Mouse (Mus musculus) spleen, postnatal 36 days (tissue): ENCODE measurements around the gene Ankrd1.

Source experiments
- DNase-seq, 2 experiments: peaks; one replicate each; pipeline ENCODE4 v3.0.0; 2022; ENCODE audit warnings: low spot score in 2 of 2, mixed read lengths in 1 of 2

The Ankrd1 gene

DNA sequence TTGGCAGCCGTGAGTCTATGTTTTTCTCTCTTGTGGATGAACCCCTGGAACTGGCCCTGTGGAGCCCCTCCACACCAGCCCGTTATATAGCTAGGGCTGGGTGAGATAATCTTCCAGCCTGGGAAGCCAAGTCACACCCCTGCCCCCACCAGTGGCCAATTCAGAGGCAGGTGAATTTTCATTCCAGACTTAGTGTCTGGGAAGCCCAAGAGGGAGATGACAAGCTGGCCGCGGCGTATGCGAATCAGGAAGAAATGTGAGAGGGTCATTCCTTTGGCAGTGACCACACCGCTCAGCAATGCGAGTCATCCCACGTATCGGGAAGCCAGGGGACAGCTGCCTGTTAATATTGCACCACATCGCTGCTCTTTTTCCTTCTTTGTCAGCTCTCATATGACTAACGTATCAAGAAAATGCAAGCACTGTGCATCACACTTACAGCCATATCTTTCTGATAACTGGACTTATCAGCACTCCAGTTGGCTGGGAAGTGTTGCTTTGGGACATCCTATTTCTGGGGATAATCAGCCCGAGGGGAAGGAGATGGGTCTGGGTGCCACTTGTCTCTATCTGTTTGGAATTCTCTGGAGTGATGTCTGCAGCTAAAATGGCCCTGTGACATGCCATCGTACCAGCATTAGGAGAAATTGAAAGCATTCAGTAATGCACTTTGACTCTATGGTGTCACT, at the start of gene Ankrd1:
Ankrd1 (minus strand) TSS at position 317 of the 689 bp plus-strand sequence.
- DNase-seq: no peak

DNA sequence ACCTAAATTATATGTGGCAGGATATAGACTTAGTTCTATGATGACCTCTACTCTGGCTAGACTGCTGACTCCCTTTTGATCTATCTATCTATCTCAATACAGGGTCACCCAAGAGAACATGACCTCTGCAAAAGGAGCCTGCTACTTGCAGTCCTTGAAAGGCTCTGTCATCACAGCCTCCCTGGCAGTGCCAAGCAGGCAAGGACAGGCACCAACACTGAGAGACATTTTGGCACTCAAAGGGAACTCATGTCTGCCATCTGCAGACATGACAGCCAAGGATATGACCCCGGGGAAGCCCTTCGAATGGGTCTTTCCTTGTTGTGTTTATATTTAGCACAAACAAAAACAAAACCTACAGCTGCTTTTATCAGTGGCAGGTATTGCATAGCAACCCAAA, 49.2 kb upstream of the Ankrd1 start:
- no peak for DNase-seq

DNA sequence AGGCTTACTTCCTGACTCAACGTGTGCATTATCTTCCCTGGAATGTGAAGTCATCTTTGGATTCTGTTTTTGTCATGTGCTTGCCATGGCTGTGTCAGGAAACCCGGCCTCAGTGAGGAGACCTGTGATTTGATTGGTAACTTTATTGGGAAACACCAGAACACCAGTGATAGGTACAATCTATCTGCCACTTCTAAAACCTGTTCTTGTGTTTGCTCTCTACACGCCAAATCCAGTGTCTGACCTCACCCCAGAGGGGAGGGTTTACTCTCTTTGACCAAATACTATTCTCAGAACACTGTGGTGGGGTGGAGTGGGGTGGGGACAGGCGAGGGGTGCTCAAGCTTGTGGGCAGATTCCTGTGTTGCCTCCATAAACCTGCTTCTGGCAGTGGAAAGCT, 48.2 kb upstream of the Ankrd1 start:
- no peak for DNase-seq

DNA sequence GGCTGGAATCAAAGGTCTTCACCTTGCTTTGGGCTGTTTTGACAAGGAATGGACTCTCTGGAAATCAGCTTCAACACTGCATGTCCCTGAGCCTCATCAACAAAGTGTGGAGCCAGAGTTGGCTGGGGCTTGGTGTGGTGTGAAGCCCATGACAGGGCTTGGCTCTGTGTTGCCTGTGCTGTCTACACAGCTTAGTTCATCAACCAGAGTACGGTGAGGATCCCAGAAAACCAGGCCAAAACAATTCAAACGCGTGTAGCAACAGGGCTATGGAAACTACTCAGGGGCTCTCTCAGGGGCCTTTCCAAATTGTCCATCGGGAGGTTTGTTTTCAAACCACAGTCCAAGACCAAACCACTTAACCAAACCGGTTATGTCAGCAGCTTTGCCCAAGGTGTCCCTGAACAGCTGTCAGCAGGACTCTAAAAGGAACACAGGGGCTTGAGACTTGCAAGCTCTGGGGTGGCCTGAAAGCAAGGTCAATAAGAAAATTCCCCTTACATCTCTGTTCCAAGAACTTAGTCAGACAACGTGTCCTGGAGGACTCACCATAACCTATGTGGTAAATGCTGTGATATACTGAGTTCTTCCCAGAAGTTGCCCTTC, 47.5 kb upstream of the Ankrd1 start:
- DNase-seq: no peak

DNA sequence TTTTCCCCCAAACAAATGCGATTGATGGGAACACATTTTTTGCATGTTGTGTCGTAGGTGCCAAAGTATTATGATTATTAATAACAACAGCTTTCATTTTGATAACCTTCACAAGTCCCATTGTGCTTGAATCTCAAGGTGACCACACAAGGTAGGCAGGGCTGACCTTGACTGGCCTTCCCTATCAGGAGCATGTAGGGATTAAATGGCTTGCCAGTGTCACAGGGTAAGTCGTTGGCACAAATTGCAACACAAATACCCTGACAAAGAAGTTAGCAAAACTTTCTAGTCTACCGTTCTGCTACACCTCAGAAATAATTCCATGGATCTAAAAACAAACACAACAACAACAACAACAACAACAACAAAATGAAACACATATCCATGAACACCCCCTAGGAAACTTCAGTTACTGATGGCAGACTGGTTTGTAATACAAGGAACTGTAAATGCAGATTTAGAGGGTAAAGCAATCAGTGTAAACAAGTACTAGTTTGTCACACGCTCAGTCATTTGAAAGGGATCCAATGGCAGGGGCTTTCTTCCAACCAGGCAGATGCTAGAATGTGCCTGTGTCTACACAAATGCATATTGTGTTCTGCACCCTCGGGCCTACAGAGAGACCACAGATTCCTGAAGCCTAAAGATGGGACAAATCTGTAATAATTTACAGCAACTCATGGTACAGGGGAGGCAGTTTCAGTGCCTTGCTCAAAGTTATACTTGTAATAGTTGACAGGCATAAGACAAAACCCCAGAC, 46.7 kb upstream of the Ankrd1 start:
- no peak for DNase-seq

DNA sequence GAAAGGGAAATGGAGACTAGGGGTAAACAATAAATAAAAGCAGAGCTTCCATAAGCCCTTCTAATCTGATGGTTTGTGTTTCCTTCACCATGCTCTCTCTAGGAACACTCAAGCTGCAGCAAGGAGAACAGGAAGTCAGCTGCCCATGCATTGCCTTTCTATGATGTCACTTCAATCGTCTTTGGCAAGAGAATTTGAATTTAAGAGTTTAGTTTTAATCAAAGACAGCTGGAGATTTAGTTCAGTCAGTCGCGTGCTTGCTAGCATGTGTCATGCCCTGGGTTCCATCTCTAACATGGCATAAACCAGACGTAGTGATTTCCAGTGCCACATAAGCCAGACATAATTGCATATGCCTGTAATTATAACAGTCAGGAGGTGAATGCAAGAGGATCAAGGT, 45.5 kb upstream of the Ankrd1 start:
- DNase-seq: no peak

DNA sequence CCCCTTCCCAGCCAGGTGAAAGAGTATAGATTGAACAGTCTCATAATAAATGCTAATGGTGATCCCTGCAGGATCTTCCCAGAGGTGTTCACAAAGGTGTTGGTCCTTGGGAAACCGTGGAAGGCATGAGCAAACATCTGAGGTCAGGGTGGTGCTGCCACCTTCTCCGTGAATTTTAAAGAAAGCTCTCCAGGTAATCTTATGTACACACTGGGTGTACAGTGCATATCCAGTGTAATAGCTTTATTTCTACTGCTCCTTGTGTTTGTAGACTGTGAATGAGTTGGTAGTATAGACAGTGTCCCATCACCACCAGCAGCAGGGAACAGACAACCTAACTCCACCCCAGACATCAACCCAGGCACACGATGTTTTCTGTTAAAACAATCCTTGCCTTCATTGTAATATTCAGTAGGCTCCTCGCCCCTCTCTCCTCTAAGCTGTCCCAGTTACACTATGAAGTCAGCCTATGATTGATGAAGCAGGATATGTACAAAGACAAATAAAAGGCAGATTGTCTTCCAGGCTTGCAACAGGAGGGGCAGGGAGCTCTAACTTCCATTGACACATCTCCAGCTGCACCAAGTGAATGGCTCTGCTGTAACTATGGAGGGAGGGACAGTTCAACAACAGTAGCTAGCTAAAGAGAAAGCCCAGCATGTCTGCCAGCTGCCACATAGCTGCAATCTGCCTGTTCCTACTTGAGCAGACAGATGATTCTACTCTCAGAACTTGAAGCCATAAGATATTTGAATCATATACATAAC, 30.5 kb upstream of the Ankrd1 start:
- no peak for DNase-seq

DNA sequence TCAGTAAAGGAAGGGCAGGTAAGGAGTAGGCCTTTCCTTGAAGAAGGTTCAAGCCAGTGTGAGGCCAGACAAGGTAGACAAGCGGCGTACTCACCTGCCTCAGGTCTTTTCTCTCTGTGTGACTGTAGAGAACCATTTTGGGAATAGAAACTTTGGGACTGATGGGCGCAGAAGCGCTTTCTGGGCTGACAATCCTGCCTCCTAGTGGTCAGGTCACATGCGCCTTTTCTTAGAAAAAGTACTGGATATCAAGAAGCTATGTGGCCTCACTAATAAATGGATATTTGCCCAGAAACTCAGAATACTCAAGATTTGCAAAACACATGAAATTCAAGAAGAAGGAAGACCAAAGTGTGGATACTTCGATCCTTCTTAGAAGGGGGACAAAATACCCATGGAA, 28.7 kb upstream of the Ankrd1 start:
- no peak for DNase-seq

DNA sequence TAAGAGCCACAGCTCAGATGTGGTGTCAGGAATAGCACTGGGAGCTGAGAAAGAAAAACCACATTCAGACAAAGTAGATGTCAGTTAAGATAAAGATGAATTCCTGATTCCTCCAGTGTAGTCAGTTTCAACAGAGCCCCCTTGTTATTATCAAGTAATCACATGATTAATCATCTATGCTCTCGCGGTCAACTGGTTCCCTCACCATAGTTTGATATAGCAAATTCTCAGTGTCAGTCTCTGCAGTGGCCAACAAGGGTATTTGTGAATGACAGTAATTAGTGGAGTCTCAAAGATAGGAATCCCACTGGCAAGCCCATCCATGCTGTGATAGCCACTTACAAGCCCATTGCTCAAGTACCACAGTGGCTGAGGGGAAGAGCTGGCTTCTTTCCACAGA, 23.7 kb upstream of the Ankrd1 start:
- no peak for DNase-seq

DNA sequence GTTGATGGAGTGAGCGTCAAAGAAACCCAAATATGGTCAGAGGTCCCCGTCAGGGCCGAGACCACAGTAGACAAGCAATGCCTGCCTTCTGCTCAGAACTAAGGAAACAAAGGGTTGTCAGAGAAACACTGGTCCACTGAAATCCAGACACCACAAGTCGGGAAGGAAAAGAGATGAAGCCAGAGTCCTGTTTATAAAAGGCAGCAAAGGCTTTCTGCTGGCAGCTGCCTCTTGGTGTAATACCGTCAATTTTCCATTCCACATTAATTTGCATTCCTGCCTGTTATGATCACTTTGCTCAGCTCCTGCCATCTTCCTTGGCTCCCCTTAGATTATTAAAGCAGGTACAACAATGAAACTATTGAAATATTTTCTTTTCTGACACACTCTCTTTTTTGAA, 13.8 kb upstream of the Ankrd1 start:
- no peak for DNase-seq

DNA sequence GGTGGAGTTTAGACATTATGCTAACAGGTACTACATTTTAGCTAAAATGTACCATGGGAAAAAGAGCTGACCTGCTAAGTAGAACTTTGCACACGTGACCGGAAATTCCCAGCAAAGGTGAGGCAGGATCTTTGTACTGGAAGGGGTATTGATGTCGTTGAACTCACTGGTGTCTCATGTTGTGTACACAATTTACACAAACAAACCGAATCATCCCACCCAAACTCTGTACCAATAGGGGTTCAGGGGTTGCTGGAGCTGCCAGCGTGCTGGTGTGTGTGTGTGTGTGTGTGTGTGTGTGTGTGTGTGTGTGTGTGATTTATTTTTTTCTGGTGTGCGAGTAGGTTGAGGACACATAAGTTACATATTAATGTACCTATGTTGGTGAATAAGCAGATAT, 13.2 kb upstream of the Ankrd1 start:
- no peak for DNase-seq

DNA sequence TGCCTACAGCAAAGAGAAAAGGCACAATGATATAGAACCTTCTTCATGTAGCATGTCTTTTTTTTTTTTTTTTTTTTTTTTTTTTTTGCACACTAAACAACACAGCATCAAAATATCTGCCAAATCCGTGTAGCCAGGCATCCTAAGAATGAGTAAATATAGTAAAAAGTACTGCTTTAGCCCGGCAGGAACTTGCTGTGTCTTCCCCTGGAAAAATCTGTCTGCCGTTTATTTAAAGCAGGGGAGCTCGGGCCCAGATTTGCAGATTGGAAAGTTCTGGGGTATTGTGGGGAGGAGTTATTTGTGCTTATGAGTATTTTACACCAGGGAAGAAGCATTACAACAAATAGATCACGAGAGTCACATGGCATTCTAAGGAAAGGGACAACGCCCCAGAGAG, 12.1 kb upstream of the Ankrd1 start:
- DNase-seq: no peak

DNA sequence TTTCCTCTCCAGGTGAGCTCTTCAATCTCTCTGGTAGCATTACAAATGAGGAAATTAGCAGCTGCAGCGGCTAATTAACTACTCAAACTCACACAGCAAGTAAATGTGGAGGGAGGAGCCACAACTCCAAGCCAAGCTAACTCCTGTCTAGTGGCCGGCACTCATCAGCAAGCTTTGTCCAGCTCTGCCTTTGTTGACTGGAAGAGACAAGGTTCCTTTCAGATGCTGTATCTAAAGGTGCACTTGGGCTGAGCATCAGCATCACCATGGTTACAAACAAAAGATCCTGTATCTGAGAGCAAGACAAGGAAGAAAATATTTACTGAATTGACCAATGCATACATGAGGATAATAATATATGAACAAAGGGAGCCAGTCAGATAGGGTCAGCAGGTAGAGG, 10.3 kb upstream of the Ankrd1 start:
- no peak for DNase-seq

DNA sequence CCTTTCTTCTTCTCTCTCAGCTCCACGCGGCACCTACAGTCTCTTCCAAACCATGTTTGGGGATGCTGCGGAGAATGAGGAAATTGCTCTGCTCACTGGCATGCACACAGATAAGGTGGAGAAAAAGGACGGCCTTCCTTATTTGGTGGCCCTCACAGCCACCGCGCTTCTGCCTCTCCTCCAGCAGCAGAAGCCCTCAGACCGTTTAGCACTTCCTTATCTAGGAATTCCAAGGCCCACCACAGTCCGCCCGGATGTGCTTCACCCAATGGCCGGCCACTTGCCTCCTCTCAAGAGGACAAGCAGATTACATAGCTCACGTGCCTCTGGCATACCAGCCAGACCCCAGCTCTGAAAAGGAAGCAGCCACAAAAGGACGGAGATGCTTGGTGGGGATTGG, 9.7 kb upstream of the Ankrd1 start:
- no peak for DNase-seq

DNA sequence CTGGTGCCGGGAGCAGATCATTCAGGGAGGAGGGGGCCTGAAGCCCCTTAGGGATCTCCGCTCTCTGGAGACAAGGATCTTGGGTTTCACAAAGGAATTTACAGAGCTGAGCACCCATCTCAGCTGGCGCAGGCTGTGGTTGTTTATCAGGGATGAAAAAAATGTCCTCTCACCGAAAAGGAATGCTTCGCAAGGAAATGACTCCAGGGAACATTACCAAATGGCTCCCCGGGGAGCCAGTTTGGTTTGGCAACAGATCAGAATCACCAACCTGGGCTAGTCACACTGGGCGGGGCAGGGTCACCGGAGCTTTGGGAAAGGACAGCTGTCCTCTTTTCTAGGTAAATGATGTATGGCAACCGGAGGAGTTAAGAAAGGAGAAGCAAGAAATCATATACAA, 9.3 kb upstream of the Ankrd1 start:
- no peak for DNase-seq

DNA sequence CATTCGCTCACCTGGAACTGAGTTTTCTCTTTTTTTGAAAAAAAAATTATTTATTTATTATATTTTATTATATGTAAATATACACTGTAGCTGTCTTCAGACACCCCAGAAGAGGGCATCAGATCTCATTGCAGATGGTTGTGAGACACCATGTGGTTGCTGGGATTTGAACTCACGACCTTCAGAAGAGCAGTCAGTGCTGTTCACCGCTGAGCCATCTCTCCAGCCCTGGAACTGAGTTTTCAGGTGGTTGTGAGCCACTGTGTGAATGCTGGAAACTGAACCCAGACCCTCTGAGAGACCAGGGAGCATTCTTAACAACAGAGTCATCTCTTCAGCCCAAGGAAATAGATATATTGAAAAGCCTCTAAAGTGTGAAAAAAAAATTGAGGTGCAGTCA, 8.5 kb upstream of the Ankrd1 start:
- no peak for DNase-seq

DNA sequence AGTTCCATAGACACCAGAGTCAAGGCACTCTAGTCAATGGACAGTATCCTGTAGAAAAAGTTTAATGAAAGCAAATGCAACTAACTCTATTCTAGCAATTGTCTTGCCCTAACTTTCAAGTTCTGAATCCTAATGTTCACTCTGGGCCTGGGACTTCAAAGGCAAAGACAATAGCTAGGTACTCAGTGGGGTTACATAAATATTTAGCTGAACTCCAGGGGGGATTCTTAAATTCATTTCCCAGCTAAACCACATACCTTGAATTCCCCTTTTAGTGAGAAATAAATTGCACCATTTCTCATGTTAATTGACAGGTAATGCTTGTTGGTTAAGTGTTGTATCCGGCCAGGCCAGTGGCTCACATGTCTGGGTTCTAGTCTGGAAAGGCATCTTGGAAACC, 4.3 kb upstream of the Ankrd1 start:
- no peak for DNase-seq

DNA sequence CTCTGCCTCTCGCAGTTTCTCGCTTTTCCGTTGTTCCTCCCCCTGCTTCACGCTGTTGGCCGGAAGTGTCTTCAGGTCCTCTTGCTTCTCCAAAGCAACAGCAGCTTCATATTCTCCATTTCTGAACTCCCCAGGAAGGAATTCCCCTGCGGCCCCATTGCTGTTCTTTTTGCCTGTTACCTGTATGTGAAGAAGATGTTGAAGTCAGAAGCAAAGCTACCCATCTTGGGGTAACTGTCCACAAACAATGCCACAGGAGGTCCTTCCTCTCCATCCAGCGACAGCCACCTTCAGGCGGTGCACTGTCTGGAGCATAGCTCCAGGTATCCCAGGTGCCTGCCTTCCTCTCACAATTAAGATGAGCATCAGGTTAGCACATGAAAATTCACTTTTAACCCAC, 680 bp downstream of the Ankrd1 start:
- no peak for DNase-seq

DNA sequence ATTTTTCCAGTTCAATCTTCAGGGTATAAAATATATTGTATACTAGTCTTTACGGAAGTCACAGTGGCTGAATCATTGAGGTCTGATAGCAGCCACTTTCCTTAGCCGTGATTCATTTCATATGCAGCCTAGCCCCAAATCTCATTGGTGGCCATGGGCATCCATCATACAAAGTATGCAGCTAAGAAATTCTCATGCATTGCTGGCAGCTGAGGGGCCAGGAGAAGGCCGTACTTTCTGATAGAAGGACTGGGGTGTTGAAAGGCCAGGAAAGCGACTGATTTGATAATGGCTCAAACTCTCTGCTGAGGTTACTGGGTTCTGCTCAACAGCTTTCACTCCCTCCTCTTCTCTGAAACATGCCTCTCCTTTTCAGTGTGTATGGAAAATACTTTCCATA, 3.7 kb downstream of the Ankrd1 start:
- no peak for DNase-seq

DNA sequence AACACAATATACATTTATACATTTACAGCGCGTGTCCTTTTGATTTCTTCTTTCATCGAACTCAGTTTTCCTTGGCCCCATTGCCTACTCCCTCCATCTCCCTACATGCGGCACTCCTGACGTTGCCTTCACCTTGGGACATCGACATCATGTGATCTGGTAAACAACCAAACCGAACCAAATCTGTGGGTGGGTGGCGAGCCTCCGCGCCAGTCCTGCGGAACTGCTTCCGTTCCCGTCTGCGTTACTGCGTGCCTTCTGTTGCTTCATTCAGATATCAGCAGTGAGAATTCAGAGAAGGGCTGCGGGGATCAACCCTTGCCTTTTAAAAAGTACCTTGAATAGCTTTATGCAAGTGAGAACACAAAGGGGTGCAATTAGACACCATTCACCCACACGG, 7.9 kb downstream of the Ankrd1 start:
- DNase-seq: no peak

DNA sequence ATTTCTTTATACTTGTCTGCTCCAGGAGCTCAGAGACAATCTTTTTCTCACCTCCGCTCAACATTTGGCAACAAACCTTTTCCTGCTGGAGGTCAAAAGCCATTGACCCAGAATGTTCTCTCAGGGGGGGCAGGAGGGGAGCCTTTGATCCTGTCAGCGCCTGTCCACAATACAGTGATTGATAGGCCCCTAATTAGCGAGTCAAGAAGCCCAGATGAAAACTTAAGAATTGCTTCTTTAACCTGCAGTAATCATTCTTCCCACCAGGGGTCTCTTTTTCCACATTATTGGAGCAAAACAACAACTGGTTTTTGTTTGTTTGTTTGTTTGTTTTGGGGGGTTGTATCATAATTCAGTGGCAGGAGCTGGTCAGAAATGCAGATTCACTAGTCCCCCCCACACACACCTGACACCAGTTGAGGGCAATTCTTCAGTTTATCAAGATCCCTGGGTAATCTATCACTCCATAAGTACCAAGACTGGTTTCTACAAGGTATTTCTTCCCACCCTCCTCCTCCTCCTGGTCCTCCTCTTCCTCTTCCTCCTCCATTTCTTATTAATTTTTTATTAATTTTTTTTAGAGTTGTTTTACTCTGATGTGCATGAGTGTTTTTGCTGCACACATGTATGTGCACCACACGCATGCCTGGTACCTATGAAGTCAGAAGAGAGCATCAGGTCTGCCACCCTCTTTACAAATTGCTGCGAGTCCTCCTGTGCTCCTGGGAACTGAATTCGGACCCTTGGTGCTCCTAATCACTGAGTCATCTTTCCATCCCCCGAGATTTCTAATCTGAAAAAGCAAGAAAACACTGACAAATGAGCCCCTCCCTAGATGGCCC, 8.6 kb downstream of the Ankrd1 start:
- DNase-seq: no peak

DNA sequence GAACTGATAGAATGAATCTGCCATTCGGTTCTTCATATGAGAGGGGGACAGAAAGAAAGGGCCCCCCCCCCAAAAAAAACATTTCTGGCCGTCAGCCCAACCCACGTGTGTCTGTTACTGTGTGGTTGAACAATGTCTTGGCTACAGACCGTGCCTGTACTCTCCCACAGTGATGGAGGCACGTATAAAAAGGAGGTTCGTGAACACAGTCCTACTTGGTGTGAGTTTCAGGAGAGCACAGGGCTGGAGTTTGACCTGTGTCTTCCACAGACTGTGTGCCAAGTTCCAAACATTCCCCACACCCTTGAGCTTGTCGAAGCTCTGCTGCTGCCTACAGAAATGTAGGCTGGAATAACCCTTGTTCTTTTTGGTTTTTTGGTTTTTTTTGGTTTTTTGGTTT, 9.4 kb downstream of the Ankrd1 start:
- DNase-seq: no peak
